Mouse (Mus musculus) retina, postnatal 1 day (tissue): ENCODE measurements around the gene Sbno2.

Experiments
- DNase-seq: peaks from one replicate; pipeline ENCODE4 v3.0.0-alpha.2; 2012

Sbno2 gene

GRCm38 (mm10) chr10:80141243-80141642, 35.9 kb upstream of the Sbno2 start:
- DNase-seq = peak; percentile 96

DNA sequence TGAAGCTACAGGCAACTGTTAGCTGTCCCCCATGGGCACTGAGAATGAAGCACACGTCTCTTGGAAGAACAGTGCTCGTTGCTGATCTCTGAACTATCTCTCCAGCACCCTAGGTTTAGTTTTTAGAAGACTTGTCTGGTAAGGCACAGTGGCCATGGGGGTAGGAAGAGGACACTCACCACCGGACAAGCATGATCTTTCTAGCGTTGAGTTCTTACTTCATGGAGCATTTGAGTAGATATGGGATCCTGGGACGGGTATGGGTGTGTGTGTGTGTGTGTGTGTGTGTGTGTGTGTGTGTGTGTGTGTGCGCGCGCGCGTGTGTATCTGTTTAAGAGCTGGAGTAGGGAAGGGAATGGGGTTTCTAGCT, 35.3 kb upstream of the Sbno2 start, which contains the start of gene Cbarp:
Cbarp (minus strand) TSS at position 170 of the 370 bp plus-strand sequence.
- no peak for DNase-seq

DNA sequence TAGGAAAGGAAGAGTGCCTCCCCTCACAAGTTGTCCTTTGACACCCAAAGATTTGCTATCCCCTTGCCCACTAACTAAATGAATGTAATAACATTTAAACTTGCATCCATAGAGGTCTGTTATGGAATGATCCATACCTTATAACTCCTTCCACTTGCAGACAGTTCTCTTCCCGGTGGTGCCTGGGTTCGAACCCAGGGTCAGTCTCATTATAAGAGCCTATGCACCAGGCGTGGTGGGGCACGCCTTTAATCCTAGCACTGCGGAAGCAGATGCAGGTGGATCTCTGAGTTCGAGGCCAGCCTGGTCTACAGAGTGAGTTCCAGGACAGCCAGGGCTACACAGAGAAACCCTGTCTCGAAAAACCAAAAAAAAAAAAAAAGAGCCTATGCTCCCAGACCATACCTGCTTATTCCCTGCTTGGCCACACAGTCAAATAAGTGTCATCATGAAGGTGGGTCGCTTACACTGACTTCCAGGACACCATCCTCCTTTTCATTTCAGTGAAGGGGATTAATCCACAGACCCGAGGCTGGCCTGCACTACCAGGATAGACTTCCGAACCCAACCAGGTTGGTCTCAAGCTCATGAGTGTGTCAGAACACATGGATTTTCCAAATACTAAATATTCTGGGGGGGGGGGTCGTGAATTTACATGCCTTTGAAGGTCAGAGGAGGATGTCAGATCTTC, 34.7 kb upstream of the Sbno2 start:
- no peak for DNase-seq

DNA sequence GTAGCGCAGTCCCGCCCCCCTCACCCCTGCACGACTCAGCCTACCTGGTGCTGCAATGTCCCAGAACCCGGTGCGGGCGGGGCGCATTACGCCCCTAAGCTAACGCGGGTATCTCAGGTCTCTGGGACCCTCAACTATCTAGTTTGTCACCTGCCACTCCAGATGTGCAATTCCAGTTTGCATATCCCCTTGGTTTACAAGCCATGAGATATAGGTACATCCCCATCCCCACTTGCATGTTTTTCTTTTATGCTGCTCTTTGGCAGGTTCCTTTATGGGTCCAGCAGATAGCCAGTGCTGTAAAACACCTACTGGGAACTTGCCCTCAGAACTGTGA, 34.0 kb upstream of the Sbno2 start:
- no peak for DNase-seq

GRCm38 (mm10) chr10:80138553-80139438, 33.4 kb upstream of the Sbno2 start, which contains the start of gene Atp5d:
Gene Atp5d, plus strand, starts transcription at chr10:80138632.
- DNase-seq = peak; percentile 67

DNA sequence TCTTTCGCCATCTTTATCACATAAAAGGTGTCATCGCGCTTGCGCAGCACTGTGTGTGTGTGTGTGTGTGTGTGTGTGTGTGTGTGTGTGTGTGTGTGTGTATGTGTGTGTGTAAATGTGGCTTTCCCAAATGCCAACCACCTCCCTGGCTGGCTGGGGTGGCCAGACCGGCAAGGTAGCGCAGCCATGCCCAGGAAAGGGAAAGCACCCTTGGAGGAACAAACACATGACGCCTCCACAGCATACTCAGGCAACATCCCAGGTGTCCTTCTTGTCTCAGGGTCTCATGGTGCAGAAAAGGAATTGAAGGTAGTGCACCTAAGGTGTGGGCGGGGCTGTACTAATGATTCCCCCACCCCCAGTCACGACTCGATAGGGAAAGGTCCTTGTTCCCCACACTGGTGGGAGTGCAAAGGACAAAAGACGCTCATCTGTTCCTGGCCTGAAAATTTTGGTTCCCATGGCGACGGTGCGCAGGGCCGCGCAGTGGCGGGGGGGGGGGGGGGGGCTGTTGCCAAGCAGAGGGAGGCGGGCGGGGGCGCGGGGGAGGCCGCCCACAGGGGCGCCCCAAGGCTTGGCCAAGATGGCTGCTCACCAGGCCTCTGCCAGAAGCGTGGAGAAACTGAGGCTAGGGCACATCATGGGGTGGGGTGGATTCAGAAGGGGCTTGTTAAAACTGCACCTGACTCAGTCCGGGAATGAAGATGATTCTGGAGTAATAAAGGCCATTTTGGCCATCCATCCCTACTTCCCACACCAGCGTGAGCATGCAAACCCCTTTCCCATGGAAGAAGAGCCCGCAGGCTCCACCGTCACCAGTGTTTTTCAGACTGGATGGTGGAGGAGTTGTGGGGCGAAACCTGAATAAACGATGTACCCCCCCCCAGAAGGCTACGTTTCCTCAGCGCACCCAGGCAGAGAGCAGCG, 32.5 kb upstream of the Sbno2 start:
- DNase-seq = peak; percentile 68

GRCm38 (mm10) chr10:80136952-80137625, 31.7 kb upstream of the Sbno2 start:
- DNase-seq = peak; percentile 69

DNA sequence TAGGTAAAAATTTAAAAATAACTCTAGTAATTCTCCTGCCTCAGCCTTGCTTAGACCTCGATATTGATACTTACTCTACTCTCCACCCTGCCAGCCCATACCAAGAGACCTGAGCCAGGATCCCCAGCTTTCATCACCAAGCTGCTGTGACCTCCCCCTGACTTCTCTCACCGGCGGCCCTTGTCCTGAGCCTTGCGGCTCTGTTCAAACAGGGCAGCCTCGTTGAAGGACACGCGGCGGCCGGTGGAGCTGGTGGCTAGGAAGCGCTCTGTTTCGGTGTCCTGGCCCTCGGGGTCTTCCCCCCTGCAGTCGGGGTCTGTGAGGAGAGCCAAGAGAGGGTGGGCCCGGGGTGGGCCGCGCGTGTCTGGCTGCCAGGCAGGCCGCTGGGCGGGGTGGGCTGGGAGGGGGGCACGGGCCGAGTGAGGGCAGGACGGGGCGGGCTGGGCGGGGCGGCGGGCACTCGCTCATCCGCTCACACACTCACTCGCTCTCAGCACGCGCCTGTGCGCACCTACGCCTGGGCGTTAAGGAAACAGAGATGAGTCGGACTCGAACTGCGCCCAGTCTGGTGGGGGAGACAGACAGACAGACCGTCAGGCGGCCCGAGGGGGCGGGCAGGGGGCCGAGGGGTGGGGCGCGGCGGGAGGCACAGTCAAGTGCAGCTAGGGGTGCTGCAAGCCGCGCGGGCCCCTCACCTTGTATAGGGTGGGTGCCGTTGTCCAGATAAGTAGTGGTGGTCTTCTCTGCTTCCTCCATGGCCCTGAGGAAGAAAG, 31.0 kb upstream of the Sbno2 start:
- peak; percentile 41 for DNase-seq

- DNase-seq = no peak
Observed at GRCm38 (mm10) chr10:80135641-80136040, 30.3 kb upstream of the Sbno2 start.

- no peak for DNase-seq
Observed at GRCm38 (mm10) chr10:80135161-80135560, 29.8 kb upstream of the Sbno2 start.

DNA sequence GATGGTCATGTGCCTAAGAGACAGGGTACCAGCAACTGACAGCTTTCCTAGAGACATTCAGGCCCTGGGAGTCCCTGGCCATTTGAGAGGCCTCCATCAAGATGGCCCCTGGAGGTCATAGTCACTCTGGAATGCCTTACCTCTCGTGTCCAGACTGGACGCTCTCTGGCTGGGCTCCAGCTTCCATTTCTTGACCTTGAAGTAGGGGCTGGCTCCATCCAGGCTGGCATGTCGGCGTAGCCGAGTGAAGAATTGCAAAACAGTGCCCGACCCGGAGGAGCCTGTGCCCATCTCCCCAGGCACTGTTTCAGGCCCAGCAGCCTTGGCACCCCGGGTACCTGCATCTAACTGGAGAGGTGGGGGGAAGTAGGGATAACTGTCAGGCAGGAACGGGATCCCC, 29.1 kb upstream of the Sbno2 start:
- no peak for DNase-seq

- no peak for DNase-seq
Observed at GRCm38 (mm10) chr10:80133226-80133849, 28.0 kb upstream of the Sbno2 start.

DNA sequence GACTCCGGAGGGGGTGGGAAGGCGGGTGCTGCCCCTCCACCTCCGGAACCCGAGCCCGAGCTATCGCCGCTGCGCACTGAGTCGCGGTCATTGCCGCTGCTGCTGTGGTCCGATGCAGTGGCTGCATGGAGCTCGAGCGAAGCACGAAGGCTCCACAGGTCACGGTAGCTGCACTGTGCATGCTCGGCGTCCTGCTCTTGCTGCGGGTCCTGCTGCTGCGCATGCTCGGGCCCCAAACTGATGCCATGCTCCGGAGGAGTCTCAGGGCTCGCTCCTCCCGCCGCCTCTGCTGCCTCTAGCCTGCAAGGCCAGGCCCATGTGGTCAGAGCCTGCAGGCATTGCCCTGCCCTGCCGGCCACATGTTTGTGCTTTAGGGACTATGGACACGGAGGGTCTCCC, 26.6 kb upstream of the Sbno2 start:
- DNase-seq = peak; percentile 35

GRCm38 (mm10) chr10:80131316-80131951, 26.1 kb upstream of the Sbno2 start:
- peak; percentile 71 for DNase-seq

GRCm38 (mm10) chr10:80130403-80131031, 25.1 kb upstream of the Sbno2 start:
- DNase-seq = no peak

- DNase-seq = no peak
Observed at GRCm38 (mm10) chr10:80129846-80130245, 24.5 kb upstream of the Sbno2 start.

- DNase-seq = no peak
Observed at GRCm38 (mm10) chr10:80127920-80128319, 22.5 kb upstream of the Sbno2 start.

DNA sequence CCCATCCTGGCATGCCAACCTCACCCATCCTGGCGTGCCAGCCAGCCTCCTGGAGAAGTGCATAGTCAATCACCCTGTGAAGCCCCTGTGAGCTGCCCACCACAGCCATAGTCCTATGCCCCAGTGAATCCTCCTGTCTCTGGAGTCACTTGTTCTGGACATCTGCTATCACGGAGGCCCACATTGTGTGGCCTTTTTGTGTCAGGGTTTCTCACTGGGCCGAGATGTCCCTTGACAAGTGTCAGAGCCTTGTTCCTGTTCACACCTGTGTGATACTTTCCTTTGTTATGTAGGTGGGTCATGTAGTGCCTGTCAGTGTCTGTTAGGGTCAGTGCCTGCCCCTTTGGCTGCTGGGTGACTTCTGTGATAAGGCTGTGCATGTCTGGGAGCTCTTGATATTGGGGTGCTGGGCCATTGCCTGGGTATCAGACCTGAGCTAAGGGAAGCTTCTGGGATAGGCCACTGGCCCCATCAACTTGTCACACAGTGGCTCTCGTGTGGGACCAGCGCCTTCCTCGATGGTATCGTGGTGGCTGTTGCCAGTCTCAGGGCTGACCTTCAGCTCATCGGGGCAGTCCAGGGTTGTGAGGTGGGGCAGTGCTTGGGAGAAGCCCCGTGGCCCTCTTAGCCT, 18.7 kb upstream of the Sbno2 start:
- DNase-seq = no peak

GRCm38 (mm10) chr10:80121639-80122038, 16.3 kb upstream of the Sbno2 start:
- no peak for DNase-seq

DNA sequence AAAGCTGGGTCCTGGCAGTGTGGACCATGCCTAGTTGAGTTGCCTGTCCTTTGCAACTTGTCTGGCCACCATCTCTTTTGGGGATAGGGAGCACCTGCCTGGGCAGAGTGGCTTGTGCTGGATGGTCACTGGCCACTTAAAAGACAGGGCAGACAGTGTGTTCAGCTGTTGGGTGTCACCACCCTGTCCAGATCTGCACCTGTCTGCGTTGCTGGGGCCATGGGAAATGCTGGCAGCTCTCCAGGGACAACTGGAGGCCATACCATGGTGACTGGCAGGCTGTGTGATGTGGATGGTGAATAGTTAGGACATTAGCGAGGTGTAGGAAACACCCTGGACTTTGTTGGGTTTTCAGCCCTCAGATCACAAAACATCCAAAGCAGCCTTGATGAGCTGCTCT, 14.8 kb upstream of the Sbno2 start:
- no peak for DNase-seq
